Mouse (Mus musculus) cerebellum, adult 9-10 months (tissue): ENCODE data around the gene Kctd21.

ENCODE experiments used
- DNase-seq: peaks from one replicate; pipeline ENCODE4 v3.0.0; 2022

Gene Kctd21

DNA sequence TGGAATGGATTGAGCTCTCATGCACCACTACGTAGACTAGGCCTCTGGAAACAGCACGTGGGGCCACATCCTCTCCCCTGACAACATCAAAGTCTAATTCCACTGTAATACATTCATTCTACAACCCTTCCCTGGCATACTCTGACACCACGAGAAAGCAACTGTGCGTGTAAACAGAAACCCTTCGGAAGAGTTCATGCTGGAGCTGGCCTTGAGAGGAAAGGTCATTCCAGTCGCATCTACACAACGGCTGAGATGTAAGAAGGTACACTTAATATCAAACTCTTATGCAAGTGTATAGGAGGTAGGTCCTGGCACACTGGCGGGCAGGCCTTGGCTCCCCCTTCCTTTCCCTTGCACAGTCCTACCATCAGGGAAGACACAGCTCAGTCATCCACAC lies 7.8 kb upstream of the Kctd21 start:
- no peak for DNase-seq

GRCm38 (mm10) chr7:97325156-97325985 lies 6.8 kb upstream of the Kctd21 start:
- DNase-seq, result no peak

- DNase-seq, result no peak
These were observed 4.8 kb upstream of the Kctd21 start for GRCm38 (mm10) chr7:97327376-97327775.

DNA sequence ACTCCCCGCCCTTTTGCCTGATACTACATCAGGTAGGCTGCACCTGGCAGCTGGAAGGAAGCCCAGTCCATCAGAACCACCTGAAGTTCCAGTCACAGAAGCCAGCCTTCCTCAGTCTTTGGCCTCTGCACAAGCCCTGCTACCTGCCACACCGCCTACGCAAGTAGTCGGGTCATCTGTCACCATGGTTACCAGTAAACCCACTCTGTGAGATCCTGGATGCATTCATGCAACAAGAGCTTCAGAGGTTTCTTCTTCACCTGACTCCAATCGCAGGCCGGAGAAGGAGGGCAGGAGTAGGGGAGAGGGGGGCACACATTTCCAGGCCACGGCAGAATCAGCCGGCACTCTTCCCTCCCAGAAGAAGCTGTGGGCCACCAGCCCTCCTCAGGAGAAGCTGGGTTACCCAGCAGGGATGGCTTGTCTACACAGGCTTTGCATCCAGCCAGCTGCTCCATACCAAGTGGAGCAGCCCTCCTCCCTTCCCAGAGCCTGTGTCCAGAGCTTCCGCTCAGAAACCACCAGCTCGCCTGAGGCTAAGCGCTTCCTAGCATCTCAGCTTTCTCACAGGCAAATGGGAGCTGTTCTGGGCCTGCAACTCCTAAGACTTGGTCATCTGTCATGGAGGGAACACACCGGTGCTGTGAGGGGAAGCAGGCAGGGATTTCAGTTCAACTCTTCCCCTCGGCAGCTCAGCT lies 3.1 kb upstream of the Kctd21 start:
- peak; percentile 82 for DNase-seq

- DNase-seq, result peak; percentile 61
These were observed 2.5 kb upstream of the Kctd21 start for GRCm38 (mm10) chr7:97329676-97330075.

DNA sequence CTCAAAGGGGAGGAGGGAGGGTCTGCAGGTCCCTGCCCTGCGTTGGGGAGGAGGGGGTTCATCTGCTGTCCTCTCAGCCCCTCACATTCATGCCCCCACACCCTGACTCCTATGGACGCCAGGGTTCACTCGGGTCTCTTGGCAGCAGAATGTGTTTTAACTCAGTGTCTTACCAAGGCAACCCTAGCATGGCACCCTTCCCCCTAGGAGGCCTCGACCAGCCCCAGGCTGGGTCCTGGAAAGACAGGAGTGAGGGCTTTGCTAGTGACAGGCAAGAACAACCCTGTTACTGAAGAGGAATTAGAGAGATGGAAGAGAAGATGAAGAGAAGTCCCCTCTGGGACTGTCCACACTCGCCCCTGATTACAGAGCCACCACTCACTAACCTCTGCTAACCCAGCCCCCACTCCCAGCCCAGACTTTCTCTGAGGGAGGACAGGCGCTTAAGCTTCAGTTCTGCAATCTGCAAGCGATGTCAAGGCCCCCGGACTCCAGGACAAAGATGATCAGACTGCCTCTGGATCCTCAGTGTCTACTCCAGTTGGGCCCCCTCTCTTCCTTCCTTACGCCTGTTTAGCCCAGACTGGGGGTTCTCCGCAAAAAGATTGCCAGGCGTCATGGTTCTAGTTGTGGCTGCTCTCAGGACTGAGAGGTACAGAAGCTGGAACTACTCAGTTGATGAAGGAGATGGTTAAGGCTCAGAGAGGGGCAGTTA lies 1.0 kb upstream of the Kctd21 start:
- DNase-seq, result peak; percentile 68

DNA sequence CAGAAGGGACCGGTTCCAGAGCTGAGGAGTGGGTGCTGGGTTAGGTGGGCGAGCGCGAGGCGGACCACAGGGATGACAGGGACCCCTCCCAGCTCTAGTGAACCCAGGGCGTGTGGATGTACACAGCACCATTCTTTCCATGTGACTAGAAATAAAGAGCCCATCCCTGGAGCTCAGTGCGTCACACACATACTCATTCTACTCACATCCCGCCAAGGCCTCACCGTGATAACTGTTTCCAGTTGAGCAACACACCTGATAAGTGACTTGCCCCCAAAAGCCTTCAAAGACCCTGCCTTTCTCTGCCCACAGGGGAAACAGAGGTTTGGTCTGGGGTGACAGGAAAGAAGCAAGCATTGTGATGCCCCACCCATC lies 527 bp downstream of the Kctd21 start:
- no peak for DNase-seq

DNA sequence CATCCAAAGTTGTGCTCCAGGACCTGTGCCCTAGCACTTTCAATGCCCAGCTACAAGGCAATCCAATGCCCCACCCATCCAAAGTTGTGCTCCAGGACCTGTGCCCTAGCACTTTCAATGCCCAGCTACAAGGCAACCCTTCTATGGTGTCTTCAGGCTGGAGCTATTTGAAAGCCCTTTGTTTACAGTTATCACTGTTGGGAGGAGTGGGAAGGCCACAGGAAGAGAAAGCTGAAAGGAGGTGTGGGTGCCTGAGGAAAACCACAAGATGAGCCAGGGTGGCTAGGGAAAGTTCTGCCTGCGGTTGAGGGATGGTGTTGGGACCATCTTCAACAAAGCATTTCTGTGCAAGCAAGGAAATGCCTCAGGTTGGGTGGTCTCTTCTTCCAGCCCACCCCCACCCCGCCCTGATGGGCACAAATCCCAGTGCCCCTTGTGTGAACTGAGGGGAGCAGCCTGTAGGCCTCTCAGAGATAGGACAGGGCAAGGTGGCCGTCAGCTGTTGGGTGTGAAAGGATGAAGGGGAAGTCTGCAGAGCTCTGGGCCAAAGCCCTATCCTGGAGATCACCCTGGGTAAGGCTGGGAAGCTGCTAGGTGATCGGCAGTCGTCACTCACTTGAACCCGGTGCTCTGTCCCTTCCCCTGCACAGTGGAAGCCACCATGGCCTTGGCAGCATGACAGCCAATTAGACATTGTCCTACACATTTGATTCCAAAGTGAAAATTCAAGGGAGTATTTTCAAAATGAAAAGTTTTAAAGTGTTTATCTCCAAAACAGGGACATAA lies 1.2 kb downstream of the Kctd21 start:
- DNase-seq, result peak; percentile 65

- DNase-seq, result peak; percentile 68
These were observed 2.3 kb downstream of the Kctd21 start for GRCm38 (mm10) chr7:97334406-97334805.

DNA sequence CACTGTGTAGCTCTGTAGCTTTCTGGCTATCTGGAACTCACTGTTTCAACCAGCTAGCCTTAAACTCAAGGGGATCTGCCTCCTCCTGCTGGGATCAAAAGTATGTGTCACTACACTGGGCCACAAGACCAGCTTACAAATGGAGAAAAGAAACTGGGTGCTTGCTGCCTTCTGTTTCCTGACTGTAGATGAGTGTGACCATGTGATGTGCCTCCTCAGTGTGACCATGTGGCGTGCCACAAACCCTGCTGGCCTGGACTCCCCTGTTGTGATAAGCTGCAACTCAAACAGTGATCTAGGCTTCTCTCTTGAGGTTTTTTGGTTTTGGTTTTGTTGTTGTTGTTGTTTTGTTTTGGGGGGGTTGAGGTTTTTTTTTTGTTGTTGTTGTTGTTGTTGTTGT lies 4.6 kb downstream of the Kctd21 start:
- DNase-seq, result no peak

DNA sequence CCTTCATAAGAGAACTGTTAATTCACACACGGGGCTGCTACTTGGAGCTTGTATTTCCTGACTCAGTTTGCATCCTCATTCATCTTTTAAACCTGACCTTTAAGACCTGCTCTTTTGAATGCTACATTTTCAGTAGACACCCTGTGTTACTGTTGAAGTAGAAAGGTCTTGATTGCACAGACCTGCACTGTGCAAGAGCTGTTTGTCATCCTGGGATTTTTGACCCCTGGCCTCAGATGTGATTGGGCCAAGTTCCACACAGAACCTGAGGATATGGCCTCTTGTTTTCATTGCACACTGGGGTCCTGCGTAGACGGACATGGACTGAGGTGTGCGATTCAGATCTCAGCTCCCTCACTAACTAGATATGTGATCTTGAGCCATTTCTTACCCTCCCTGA lies 6.5 kb downstream of the Kctd21 start:
- DNase-seq, result no peak

- no peak for DNase-seq
These were observed 7.5 kb downstream of the Kctd21 start for GRCm38 (mm10) chr7:97339623-97340022.

- DNase-seq, result no peak
These were observed 9.1 kb downstream of the Kctd21 start for GRCm38 (mm10) chr7:97340907-97341849.

GRCm38 (mm10) chr7:97342961-97343360 lies 10.8 kb downstream of the Kctd21 start:
- DNase-seq, result no peak

GRCm38 (mm10) chr7:97344655-97345054 lies 12.5 kb downstream of the Kctd21 start:
- no peak for DNase-seq

- DNase-seq, result peak; percentile 74
These were observed 13.2 kb downstream of the Kctd21 start for GRCm38 (mm10) chr7:97345229-97345871.

DNA sequence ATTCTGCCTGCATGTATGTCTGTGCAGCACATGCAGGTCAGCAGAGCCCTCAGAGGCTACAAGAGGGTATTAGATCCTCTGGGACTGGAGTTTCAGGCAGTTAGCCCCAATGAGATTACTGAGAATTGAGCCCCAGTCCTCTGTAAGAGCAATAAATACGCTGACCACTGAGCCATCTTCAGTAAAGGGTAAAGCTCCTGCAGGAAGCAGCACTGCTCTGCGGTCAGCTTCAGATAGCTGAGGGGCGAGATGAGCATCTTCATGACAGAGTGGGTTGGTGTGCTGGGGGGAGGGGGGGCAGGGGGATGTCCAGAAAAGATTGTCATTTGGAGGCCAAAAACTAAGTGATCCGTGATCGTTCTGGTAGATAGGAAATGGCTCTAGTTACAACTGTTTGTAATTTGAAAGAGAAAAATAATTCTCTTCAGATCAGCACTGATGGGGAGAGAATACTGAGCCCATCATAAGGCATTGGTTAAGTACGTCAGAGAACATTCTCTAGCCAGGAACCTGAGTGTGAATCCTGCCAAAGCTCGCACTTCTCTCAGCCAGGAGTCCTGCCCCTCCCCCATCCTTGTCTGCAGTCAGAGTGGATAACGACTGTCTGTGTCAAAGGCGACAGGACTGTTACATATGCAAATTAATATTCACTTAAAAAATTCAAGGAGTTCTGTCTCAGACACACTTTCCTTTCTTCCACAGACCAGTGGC lies 14.1 kb downstream of the Kctd21 start:
- DNase-seq, result no peak

DNA sequence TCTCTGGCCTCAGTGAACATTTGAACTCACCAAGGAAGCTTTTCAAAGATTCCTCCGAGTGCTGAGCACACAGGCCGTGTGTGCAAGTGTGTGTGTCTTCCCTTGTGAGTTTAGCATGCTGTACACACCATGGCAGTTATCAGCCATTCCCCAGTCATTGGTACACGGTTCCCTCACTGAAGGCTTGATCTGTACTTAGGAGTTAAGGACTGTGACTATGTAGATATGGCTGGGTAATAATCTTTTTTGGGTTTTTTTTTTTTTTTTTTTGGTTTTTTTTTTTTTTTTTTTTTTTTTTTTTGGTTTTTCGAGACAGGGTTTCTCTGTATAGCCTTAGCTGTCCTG lies 14.7 kb downstream of the Kctd21 start:
- no peak for DNase-seq

DNA sequence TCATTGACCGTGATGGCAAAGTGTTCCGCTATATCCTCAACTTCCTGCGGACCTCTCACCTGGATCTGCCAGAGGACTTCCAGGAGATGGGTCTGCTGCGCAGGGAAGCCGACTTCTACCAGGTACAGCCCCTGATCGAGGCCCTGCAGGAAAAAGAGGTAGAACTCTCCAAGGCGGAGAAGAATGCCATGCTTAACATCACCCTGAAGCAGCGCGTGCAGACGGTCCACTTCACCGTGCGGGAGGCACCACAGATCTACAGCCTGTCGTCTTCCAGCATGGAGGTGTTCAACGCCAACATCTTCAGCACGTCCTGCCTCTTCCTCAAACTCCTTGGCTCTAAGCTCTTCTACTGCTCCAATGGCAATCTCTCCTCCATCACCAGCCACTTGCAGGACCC lies 15.3 kb downstream of the Kctd21 start:
- DNase-seq, result no peak

DNA sequence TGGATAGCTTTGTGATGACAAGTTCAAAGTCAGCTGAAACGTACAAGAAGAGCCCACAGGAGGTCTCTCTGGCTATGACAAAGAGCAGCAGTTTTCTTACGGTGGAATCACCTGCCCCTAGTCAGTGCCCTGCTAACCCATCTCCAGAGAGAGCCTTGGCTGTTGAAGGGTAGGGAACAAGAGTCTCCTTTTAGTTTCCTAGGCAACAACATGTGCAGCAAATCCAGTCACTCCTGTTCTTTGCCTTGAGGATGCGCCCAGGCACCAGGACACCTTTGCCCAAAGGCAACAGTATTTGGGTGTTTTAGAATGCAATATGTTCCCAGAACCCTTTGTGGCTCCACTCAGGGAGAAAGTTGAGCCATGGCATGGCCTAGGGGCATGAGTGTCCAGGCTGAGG lies 16.2 kb downstream of the Kctd21 start:
- DNase-seq, result no peak

- DNase-seq, result no peak
These were observed 16.7 kb downstream of the Kctd21 start for GRCm38 (mm10) chr7:97348836-97349235.
